Mouse (Mus musculus) liver, embryonic 16.5 days (tissue): ENCODE results near the gene Eif5a. TPM values are rescaled to one million over a fixed set of nuclear protein-coding genes. Genes with fewer than 3 reads are reported as not detected.
"Not testable (repeated sequence)": the region's sequence is repeated elsewhere in the genome, so short reads cannot be mapped to it uniquely, and the experiment has no call there.

Source experiments
- ATAC-seq: fragments of 200-750 bp; cut with Nextera tagmentation; 2 replicates; pipeline ENCODE4 v1.8.0; 2017; ENCODE audit warnings: low read depth, mild to moderate bottlenecking, moderate number of reproducible peaks, moderate library complexity
- H3K27ac ChIP-seq: fragments of 300-500 bp; sonication (generic); 2 replicates; pipeline ENCODE4 v1.5.1; 2014; ENCODE audit warnings: mild to moderate bottlenecking, low read length
- H3K27me3 ChIP-seq: fragments of 300-500 bp; sonication (generic); 2 replicates; pipeline ENCODE4 v1.6.1; 2014; ENCODE audit warnings: low read depth, low read length, mixed read lengths; ENCODE audit not compliant: control insufficient read depth, insufficient read depth
- H3K36me3 ChIP-seq: fragments of 300-500 bp; sonication (generic); 2 replicates; pipeline ENCODE4 v1.6.1; 2014; ENCODE audit warnings: mild to moderate bottlenecking; ENCODE audit not compliant: control insufficient read depth, insufficient read depth
- H3K4me1 ChIP-seq: fragments of 300-500 bp; sonication (generic); 2 replicates; pipeline ENCODE4 v1.6.1; 2014; ENCODE audit warnings: low read depth, low read length, mixed read lengths; ENCODE audit not compliant: control insufficient read depth
- H3K4me2 ChIP-seq: fragments of 300-500 bp; sonication (generic); 2 replicates; pipeline ENCODE4 v1.6.1; 2014; ENCODE audit warnings: low read depth, low read length, mixed read lengths
- H3K4me3 ChIP-seq: fragments of 300-500 bp; sonication (generic); 2 replicates; pipeline ENCODE4 v1.5.1; 2014; ENCODE audit warnings: low read depth, mild to moderate bottlenecking, low read length
- H3K9ac ChIP-seq: fragments of 300-500 bp; sonication (generic); 2 replicates; pipeline ENCODE4 v1.6.1; 2014; ENCODE audit warnings: low read depth, low read length
- H3K9me3 ChIP-seq: fragments of 300-500 bp; sonication (generic); replicated peaks from 2 replicates; pipeline ENCODE4 v1.6.1; 2016; ENCODE audit warnings: low read length; ENCODE audit not compliant: control insufficient read depth
- WGBS: fragments of 180-500 bp; shearing (Covaris S2); extraction: QIAGEN DNeasy Blood & Tissue Kit; methylation state at CpG from one replicate; pipeline ENCODE4 v1.1.7; 2014; ENCODE audit not compliant: insufficient replicate concordance; 5-methylcytosine and 5-hydroxymethylcytosine counted together
- polyA plus RNA-seq: library from polyadenylated mRNA; unstranded; fragments of >200 nt; fragmentation: Nextera tagmentation; extraction: Ambion mirVana; gene quantifications from 2 replicates; pipeline ENCODE4 v1.2.1, GENCODE M21; 2015

The Eif5a gene
- polyA plus RNA-seq, 1 experiment from 2014 or later: 1,065 TPM

DNA sequence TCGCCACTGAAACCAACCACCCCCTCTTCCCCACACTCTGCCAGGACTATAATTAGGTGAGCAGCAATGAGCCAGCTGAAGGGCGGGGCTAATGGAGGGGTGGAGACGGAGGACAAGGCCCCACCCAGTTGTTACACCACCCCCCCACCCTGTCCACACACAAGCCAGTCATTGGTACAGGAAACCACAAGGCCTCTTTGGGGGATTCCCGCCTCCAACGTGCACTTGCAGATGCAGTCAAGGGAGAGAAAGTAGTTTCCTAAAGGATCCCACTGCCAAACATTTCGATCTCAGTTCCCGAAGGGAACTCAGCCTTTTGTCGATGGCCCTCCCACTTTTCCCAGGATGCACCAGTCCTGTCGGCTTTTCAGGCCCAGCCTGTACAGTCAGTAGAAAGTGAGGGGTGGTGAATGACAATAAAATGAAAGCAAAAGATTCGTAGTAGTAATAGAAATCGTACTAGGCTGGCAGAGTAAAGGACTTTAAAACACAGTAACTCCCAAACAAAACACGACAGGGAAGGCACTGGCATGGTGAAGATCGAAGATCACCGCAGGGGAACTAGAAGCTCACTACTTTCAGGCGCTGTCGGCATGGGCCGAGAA, 2.0 kb downstream of the Eif5a start:
- H3K9me3 ChIP-seq: no peaks in the 10 kb centered on the region
- H3K36me3 ChIP-seq: peaks cover 38% of the 10 kb centered on the region
- H3K4me2 ChIP-seq: peak overlapping the region; percentile 90
- H3K27me3 ChIP-seq: no peaks in the 10 kb centered on the region
- peak overlapping the region; percentile 98 for H3K9ac ChIP-seq
- peak; percentile 41 for ATAC-seq
- WGBS: under 1% methylated on average over 17 of the region's 17 CpGs
- peak overlapping the region; percentile 99 for H3K27ac ChIP-seq
- H3K4me1 ChIP-seq: peaks cover 66% of the 10 kb centered on the region
- H3K4me3 ChIP-seq: peak overlapping the region; percentile 96

DNA sequence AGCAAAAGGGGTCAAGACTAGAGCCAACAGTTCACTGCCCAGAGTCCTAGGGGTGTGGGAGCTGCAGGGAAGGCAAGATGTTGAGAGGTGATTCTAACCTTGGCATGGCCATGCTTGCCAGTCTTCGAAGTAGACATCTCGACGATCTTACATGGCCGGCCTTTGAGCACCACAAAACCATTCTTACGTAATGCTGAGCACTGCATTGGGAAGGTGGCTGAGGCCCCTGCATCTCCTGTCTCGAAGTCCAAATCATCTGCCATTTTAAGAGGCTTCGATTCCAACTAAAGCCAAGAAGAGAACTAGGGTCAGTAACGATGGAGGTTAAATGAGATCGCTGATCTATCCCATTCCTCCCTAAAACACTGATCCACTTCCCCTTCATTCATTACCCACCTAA, 2.7 kb downstream of the Eif5a start:
- 39% methylated on average over 9 of the region's 9 CpGs for WGBS
- peak overlapping the region; percentile 99 for H3K27ac ChIP-seq
- no peaks in the 10 kb centered on the region for H3K9me3 ChIP-seq
- no peaks in the 10 kb centered on the region for H3K27me3 ChIP-seq
- H3K4me1 ChIP-seq: peaks cover 64% of the 10 kb centered on the region
- H3K9ac ChIP-seq: peak overlapping the region; percentile 98
- ATAC-seq: no peak
- peak overlapping the region; percentile 96 for H3K4me3 ChIP-seq
- peaks cover 38% of the 10 kb centered on the region for H3K36me3 ChIP-seq
- H3K4me2 ChIP-seq: peak overlapping the region; percentile 90

DNA sequence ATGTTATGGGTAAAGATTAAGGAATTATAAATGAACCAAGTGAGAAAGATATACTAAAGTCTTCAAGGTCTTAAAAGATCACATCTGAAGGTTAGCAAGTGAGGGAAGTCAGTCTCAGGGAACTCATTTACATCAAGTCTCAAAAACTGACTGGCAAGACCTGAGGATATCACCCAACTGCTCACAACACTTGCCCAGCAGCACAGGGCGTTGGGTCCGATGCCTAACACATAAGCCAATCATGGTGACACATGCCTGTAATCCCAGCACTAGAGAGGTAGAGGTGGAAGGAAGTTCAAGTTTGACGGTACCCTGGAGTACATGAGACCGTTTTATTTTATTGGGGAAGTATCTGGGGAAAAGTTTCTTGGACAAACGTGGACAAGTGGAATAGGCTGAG, 3.6 kb downstream of the Eif5a start:
- H3K4me3 ChIP-seq: peak overlapping the region; percentile 1; the same call in 1 of the 2 replicates
- H3K4me1 ChIP-seq: peaks cover 60% of the 10 kb centered on the region
- H3K36me3 ChIP-seq: peaks cover 38% of the 10 kb centered on the region
- ATAC-seq: no peak
- peak overlapping the region; percentile 99 for H3K27ac ChIP-seq
- H3K4me2 ChIP-seq: peak overlapping the region; percentile 90
- H3K27me3 ChIP-seq: no peaks in the 10 kb centered on the region
- peak overlapping the region; percentile 24; the same call in 1 of the 2 replicates for H3K9ac ChIP-seq
- WGBS: 63% methylated on average over 5 of the region's 5 CpGs
- no peaks in the 10 kb centered on the region for H3K9me3 ChIP-seq

DNA sequence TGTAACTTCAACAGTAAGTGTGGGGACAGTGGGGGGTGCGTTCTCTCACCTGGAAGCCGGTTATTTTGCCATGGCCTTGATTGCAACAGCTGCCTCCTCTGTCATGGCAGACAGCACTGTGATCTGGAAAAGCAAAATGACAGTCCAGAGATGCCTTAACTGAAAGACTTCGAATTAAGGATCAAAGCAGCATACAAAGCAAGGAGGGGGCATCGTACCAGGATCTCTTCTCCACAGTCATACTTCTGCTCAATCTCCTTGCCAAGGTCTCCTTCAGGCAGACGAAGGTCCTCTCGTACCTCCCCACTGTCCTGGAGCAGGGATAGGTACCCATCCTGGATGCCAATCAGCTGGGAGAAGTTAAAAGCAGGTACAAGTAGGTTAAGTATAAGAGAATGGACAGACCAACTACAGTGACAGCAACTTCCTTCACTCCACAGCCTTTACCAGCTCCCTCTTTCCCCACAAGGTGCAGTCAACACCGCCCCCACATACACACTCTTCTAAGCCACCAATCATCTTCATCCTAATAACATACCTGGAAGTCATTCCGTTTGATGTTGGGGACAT, 4.3 kb downstream of the Eif5a start:
- peak overlapping the region; percentile 96 for H3K4me2 ChIP-seq
- peaks cover 40% of the 10 kb centered on the region for H3K36me3 ChIP-seq
- H3K4me1 ChIP-seq: peaks cover 54% of the 10 kb centered on the region
- ATAC-seq: no peak
- H3K9me3 ChIP-seq: no peaks in the 10 kb centered on the region
- H3K9ac ChIP-seq: peak overlapping the region; percentile 69
- peak overlapping the region; percentile 99 for H3K27ac ChIP-seq
- WGBS: 64% methylated on average over 8 of the region's 8 CpGs
- peak overlapping the region; percentile 10 for H3K4me3 ChIP-seq
- H3K27me3 ChIP-seq: no peaks in the 10 kb centered on the region

DNA sequence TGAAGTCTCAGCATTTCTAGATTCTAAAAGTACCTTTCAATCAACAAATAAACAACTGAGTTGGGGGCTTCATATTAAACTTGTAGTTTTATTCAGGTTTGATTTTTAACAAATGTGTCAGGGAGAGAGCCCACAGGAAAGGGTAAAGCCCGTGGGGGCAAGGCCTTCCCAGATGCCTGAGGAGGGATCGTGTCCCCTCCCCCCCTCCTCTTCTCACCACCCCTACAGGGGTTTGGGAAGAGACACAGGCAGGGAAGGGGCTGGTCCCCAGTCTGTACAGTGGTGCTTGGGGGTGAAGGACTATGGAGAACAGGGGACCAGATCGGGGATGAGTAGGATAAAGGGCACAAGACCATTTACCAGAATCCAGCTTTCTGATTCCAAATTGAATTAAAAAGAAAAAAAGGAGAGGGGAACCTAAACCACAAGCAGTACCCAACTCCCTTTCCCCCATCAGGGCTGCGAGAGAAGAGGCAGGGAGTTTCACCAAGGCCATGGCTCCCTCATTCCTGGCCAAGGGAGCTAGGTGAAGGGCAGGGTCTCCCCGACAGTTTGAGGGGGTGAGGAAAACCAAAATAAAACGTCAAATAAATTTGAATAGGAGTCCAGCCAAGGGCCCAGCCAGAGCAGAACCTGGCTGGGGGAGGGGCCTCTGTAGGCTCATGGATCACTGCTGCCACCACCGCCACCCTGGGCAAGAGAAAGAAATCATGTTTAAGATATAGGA, 4.9 kb downstream of the Eif5a start:
- not testable (repeated sequence) for H3K27me3 ChIP-seq, ATAC-seq, H3K9me3 ChIP-seq
- Histone ChIP-seq H3K36me3 (peaks cover 46% of the 10 kb centered on the region), H3K9ac (peak overlapping the region; percentile 69), H3K4me3 (peak overlapping the region; percentile 93), H3K4me1 (peaks cover 52% of the 10 kb centered on the region), H3K4me2 (peak overlapping the region; percentile 96), H3K27ac (peak overlapping the region; percentile 99)
- WGBS: 35% methylated on average over 7 of the region's 7 CpGs

DNA sequence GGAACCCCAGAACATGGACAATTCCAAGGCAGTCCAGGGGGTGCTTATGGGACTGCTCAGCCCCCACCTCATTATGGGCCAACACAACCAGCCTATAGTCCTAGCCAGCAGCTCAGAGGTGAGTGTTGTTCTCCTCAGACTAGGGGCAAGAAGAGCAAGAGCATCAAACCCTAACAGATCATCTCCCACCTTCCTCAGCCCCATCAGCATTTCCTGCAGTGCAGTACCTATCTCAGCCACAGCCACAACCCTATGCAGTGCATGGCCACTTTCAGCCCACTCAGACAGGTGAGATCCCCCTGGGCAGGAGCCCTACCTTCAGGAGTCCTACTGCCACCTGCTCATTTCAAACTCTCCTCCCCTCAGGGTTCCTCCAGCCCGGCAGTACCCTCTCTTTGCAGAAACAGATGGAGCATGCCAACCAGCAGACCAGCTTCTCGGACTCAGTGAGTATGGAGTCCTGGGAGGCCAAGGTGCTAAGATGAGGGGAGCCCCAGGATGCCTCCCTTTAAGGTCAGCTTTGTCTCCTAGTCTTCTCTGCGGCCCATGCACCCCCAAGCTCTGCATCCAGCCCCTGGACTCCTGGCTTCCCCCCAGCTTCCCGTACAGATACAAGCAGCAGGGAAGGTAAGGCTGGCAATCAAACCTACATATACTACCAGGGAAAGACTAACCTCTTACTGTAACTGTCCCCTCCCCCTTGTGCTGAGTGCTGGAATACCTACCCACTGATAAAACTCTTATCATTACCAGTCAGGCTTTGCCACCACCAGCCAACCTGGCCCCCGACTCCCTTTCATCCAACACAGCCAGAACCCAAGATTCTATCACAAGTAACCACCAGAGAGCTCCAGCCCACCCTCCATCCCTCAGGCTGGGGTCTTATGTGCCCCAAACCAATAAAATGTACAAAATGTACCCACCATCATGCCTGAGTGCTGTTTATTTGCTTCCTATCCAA, 5.8 kb downstream of the Eif5a start:
- no peaks in the 10 kb centered on the region for H3K9me3 ChIP-seq
- no peaks in the 10 kb centered on the region for H3K27me3 ChIP-seq
- WGBS: 21% methylated on average over 5 of the region's 5 CpGs
- H3K4me3 ChIP-seq: peak overlapping the region; percentile 93
- ATAC-seq: peak; percentile 64
- H3K9ac ChIP-seq: peak overlapping the region; percentile 94
- H3K27ac ChIP-seq: peak overlapping the region; percentile 99
- peaks cover 52% of the 10 kb centered on the region for H3K4me1 ChIP-seq
- peak overlapping the region; percentile 96 for H3K4me2 ChIP-seq
- H3K36me3 ChIP-seq: peaks cover 54% of the 10 kb centered on the region

DNA sequence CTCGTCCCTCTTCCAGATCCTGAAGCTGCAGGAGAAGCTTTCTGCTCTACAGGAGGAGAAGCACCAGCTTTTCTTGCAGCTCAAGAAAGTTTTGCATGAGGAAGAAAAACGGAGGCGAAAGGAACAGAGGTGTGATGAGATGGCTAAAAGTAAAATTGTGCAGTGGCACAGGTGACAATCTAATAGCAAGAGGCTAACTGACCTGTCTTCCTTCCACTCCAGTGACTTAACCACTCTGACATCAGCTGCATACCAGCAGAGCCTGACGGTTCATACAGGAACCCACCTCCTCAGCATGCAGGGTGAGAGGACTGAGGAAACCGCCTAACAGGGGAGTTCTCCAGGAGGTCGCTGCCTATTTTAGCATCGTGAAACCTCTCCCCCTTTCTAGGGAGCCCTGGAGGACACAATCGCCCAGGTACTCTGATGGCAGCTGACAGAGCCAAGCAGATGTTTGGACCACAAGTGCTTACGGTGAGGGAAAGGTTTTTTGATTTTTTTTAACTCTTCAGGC, 6.8 kb downstream of the Eif5a start:
- WGBS: 24% methylated on average over 9 of the region's 9 CpGs
- Histone ChIP-seq H3K4me3 (peak overlapping the region; percentile 93), H3K36me3 (peaks cover 59% of the 10 kb centered on the region), H3K9me3 (no peaks in the 10 kb centered on the region), H3K4me1 (peaks cover 52% of the 10 kb centered on the region), H3K4me2 (peak overlapping the region; percentile 96), H3K27me3 (no peaks in the 10 kb centered on the region), H3K9ac (peak overlapping the region; percentile 94), H3K27ac (peak overlapping the region; percentile 99)
- ATAC-seq: no peak

DNA sequence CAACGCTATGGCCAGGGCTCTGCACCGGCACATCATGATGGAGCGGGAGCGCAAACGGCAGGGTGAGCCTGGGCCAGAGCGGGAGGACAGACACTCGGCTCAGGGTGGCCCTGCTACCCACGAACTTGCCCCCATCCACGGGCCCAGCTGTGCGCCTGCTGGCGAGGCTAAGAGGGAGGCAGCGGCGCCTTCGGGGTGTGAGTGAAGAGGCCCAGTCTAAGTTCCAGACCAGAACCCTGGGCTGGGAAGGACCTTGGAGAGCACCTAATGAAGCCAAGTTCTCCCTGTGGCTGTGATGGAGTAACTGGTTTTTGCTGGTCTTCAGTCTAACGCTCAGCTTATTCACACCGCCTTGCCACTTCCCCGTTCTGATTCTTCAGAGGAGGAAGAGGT, 7.4 kb downstream of the Eif5a start:
- Histone ChIP-seq H3K4me1 (peaks cover 50% of the 10 kb centered on the region), H3K27ac (peak overlapping the region; percentile 99), H3K9me3 (no peaks in the 10 kb centered on the region), H3K9ac (peak overlapping the region; percentile 94), H3K27me3 (no peaks in the 10 kb centered on the region), H3K4me3 (peak overlapping the region; percentile 93), H3K4me2 (peak overlapping the region; percentile 96), H3K36me3 (peaks cover 62% of the 10 kb centered on the region)
- ATAC-seq: peak; percentile 8
- WGBS: 1% methylated on average over 17 of the region's 17 CpGs
